Mouse (Mus musculus) layer of hippocampus, adult 6 months (tissue): Measurements from ENCODE around the gene Olfr1167. TPM values are rescaled to one million over a fixed set of nuclear protein-coding genes. Genes with fewer than 3 reads are reported as not detected.

Experiments used
- long read RNA-seq, 2 experiments: library from polyadenylated mRNA; unstranded; transcript quantifications; one replicate each; pipeline ENCODE4 v2.0.0; 2019 to 2020
- polyA plus RNA-seq: library from polyadenylated mRNA; unstranded; fragments of <200 nt; fragmentation: Nextera tagmentation; gene quantifications from 2 replicates; pipeline ENCODE4 v1.2.3, GENCODE M21; 2021

The Olfr1167 gene
- polyA plus RNA-seq, result not detected in 2 replicates
- long read RNA-seq, experiment 1, result 0 reads
- long read RNA-seq, experiment 2, result 0 reads

GRCm38 (mm10) chr2:88155093-88155492 is at the start of gene Olfr1167:
TSS of gene Olfr1167 (minus strand) at chr2:88155193.

GRCm38 (mm10) chr2:88181580-88181979 is 26.6 kb upstream of the Olfr1167 start, which contains the start of gene Olfr1168:
TSS of gene Olfr1168 (plus strand) at chr2:88181880.

GRCm38 (mm10) chr2:88128172-88128571 is 26.8 kb downstream of the Olfr1167 start, which contains the start of gene Olfr1166:
TSS of gene Olfr1166 (minus strand) at chr2:88128272.

Other genes with a start within 250 kb of the Olfr1167 start
- not detected in 2 replicates for gene Olfr1155, start 210.1 kb downstream of the Olfr1167 start, polyA plus RNA-seq
- gene Olfr1156, start 202.1 kb downstream of the Olfr1167 start, polyA plus RNA-seq, result not detected in 2 replicates
- gene Olfr1157, start 186.9 kb downstream of the Olfr1167 start, polyA plus RNA-seq, result not detected in 2 replicates
- gene Olfr74, start 180.5 kb downstream of the Olfr1167 start, polyA plus RNA-seq, result not detected in 2 replicates
- not detected in 2 replicates for gene Olfr1158, start 165.1 kb downstream of the Olfr1167 start, polyA plus RNA-seq
- not detected in 2 replicates for gene Olfr1160, start 146.9 kb downstream of the Olfr1167 start, polyA plus RNA-seq
- not detected in 2 replicates for gene Olfr1161, start 132.4 kb downstream of the Olfr1167 start, polyA plus RNA-seq
- not detected in 2 replicates for gene Olfr73, start 117.5 kb downstream of the Olfr1167 start, polyA plus RNA-seq
- gene Olfr1162, start 104.1 kb downstream of the Olfr1167 start, polyA plus RNA-seq, result not detected in 2 replicates
- not detected in 2 replicates for gene Olfr1163, start 83.4 kb downstream of the Olfr1167 start, polyA plus RNA-seq
- gene Olfr1164, start 61.2 kb downstream of the Olfr1167 start, polyA plus RNA-seq, result not detected in 2 replicates
- not detected in 2 replicates for gene Olfr1166, start 26.9 kb downstream of the Olfr1167 start, polyA plus RNA-seq
- not detected in 2 replicates for gene Olfr1168, start 26.7 kb upstream of the Olfr1167 start, polyA plus RNA-seq
- gene Olfr1170, start 73.1 kb upstream of the Olfr1167 start, polyA plus RNA-seq, result not detected in 2 replicates
- not detected in 2 replicates for gene Olfr1173, start 124.7 kb upstream of the Olfr1167 start, polyA plus RNA-seq
- gene Olfr1174-ps, start 159.9 kb upstream of the Olfr1167 start, polyA plus RNA-seq, result not detected in 2 replicates
- gene Olfr1175-ps, start 172.0 kb upstream of the Olfr1167 start, polyA plus RNA-seq, result not detected in 2 replicates
- not detected in 2 replicates for gene Olfr1176, start 181.5 kb upstream of the Olfr1167 start, polyA plus RNA-seq
- not detected in 2 replicates for gene Olfr1177-ps, start 191.3 kb upstream of the Olfr1167 start, polyA plus RNA-seq
- not detected in 2 replicates for gene Olfr1178, start 231.9 kb upstream of the Olfr1167 start, polyA plus RNA-seq